Mouse (Mus musculus): ENCODE results near the gene Rnf115.

The Rnf115 gene

DNA sequence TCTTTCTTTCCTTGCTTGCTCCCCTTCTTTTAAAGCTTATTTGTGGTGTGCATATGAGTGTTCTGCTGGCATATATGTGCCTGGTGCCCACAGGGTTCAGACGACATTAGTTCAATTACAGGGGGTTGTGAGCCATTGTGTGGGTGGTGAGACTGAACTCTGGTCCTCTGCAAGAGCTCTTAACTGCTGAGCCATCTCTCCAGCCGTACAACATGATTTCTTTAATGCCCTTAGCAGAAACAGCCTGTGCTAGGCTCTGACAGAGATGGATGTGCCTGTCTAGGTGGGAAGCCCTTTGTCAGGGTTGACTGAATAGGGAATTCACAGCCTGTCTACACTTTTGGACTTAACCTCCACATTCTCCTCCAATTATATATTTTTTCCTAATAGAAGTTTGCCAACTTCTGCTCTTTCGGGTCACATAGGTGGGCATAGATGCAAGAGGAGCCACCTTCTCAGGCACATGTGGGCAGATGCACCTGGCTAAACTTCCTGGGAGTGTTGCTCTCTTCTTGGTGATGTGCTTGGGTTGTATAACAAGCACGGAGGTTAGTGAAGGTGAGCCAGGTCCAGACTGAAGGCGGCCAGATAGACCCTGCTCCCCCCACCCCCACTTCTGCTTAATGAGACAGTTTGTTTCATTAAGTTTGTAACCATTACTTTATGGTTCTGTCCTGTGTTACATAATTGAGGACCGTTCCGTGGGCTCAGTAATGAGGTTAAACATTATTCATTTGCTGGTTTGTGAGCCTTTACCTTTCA lies 107.3 kb downstream of the Rnf115 start:
- DNase-seq (ENCODE audit: low spot score) = no peak

DNA sequence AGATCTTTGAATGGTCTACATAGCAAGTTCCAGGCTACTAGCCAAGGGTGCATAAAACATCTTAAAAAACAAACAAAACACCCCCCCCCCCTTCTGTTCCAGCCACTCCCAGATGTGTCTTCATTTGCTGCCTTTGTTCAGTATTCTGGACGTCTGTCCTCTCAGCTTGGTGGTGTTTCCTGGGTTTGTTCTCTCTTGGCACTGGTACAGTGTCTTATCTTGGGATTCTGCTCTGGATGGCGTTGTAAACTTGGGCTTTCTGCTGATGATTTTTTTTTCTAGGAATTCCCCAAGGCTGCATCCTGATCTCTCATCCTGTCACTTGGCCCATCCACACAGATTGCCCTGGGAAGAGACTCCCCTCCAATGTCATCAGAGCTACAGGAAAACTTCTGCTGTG lies 109.0 kb downstream of the Rnf115 start:
- no peak for DNase-seq (ENCODE audit: low spot score)

DNA sequence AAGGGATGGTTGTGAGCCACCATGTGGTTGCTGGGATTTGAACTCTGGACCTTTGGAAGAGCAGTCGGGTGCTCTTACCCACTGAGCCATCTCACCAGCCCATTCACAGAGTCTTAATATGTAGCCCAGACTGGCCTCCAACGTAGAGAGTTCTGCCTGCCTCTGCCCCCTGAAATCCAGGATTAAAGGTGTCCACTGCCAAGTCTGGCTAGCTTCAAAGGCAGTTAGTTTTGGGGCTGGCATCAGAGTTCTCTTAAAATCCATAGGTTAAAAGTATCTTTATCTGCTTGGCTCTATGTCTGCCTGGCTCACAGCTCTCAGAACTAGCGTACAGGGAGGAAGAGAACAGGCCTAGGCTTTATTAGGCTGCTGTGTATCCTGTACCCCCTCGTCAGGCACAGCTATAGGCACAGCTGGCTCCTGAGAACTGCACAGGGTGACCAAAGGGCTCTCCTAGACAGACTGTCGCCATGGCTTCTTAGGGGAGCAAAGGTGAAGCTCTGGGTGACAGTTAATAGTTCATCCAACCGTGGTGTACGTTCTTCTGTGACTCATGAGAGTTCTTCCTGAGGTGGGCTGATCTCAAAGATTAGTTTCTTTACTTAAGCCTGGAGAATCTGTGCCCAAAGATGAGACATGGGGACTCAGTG lies 111.7 kb downstream of the Rnf115 start:
- DNase-seq (ENCODE audit: low spot score) = no peak

Data from embryo, embryonic 10 days (tissue).